22 mouse cellular contexts compared by ENCODE assay signal in the genomic region with DNA sequence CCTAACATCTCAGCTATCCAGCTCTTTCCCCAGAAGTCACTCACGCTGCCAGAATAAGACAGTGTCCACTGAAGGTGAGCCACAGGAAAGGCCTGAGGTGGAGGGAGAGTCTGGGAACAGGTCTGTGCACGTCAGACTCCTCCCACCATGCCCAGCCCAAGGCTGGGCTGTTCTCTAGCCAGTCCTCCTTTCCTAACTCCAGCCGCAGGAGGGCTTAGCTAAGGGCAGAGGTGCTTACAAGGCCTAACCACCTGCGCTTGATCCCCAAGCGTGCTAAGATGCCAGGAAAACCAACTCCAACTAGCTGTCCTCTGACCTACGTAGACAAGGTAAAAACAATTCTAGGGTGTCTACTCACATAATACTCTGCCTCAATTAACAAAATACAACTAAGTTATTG. TPM values are rescaled to one million over a fixed set of nuclear protein-coding genes. Genes with fewer than 3 reads are reported as not detected.
DNase-seq lines count a peak whose midpoint lies in the region; ATAC-seq and TF ChIP-seq lines count a peak whose summit lies in the region.
"Had no signal": no experiment of that assay in that cellular context is flagged by ENCODE, and none has a peak within 500 bp of the region (broad histone marks: within the 10 kb centered on the region; RNA-seq: fewer than 3 reads in every experiment).

No protein-coding gene starts in this region.

- no peaks in the 10 kb centered on the region for H3K4me1 ChIP-seq in forebrain, embryonic 11.5 days (replicated peaks; ENCODE audit: control insufficient read depth, insufficient read depth, low read length)
- H3K4me1 ChIP-seq in forebrain, embryonic 15.5 days, result no peaks in the 10 kb centered on the region
- no peaks in the 10 kb centered on the region for H3K4me1 ChIP-seq in stomach, embryonic 16.5 days (ENCODE audit: control insufficient read depth, insufficient read depth, low read length)
- H3K4me1 ChIP-seq in stomach, postnatal 0 days (replicated peaks; ENCODE audit: control insufficient read depth, insufficient read depth), result no peaks in the 10 kb centered on the region
- H3K4me1 ChIP-seq: embryonic facial prominence, embryonic 12.5 days; forebrain, embryonic 13.5 days; heart, embryonic 10.5 days; hindbrain, embryonic 13.5 days had no signal

- H3K27ac ChIP-seq in forebrain, embryonic 11.5 days (ENCODE audit: low read depth, low read length), result no peak overlapping the region
- H3K27ac ChIP-seq in forebrain, embryonic 15.5 days (replicated peaks), result no peak overlapping the region
- H3K27ac ChIP-seq in stomach, embryonic 16.5 days (ENCODE audit: low read length), result no peak overlapping the region
- H3K27ac ChIP-seq in stomach, postnatal 0 days (replicated peaks), result no peak overlapping the region
- H3K27ac ChIP-seq: embryonic facial prominence, embryonic 12.5 days; forebrain, embryonic 13.5 days; heart, embryonic 10.5 days; hindbrain, embryonic 13.5 days; hindbrain, postnatal 0 days had no signal

- peak; percentile 38 for DNase-seq in forebrain, embryonic 11.5 days (ENCODE audit: low spot score)
- DNase-seq in stomach, postnatal 0 days (ENCODE audit: low spot score), result no peak
- peak; percentile 61 for DNase-seq in R1 (ENCODE audit: low read depth, low spot score)
- DNase-seq in layer of hippocampus, postnatal 10 days (ENCODE audit: low spot score in 2 of 2), result no peak
- no peak for DNase-seq in left cerebral cortex, postnatal 10 days (ENCODE audit: extremely low spot score in 1 of 2, low spot score in 2 of 2)
- DNase-seq: adrenal gland, postnatal 14 days; B cell, adult 2 months; cerebellum, adult 11-12 months; cerebellum, adult 9-10 months; cerebellum, postnatal 25 days; heart, adult 18-20 months; heart, postnatal 10 days had no signal

- no peak overlapping the region for H3K9ac ChIP-seq in forebrain, embryonic 11.5 days (ENCODE audit: low read length)
- H3K9ac ChIP-seq in forebrain, embryonic 15.5 days (replicated peaks), result no peak overlapping the region
- H3K9ac ChIP-seq in stomach, embryonic 16.5 days (ENCODE audit: low read length), result no peak overlapping the region
- no peak overlapping the region for H3K9ac ChIP-seq in stomach, postnatal 0 days (ENCODE audit: low read length)
- H3K9ac ChIP-seq: embryonic facial prominence, embryonic 12.5 days; forebrain, embryonic 13.5 days; hindbrain, embryonic 13.5 days had no signal

- H3K4me3 ChIP-seq in forebrain, embryonic 11.5 days (ENCODE audit: low read depth, low read length), result no peak overlapping the region
- no peak overlapping the region for H3K4me3 ChIP-seq in forebrain, embryonic 15.5 days
- no peak overlapping the region for H3K4me3 ChIP-seq in stomach, embryonic 16.5 days (replicated peaks; ENCODE audit: low read length)
- H3K4me3 ChIP-seq in stomach, postnatal 0 days (ENCODE audit: low read depth, low read length), result no peak overlapping the region
- H3K4me3 ChIP-seq: embryonic facial prominence, embryonic 12.5 days; forebrain, embryonic 13.5 days; heart, embryonic 10.5 days; hindbrain, embryonic 13.5 days had no signal

- peaks cover 29% of the 10 kb centered on the region for H3K36me3 ChIP-seq in forebrain, embryonic 11.5 days (ENCODE audit: control insufficient read depth, insufficient read depth, low read length)
- H3K36me3 ChIP-seq in forebrain, embryonic 15.5 days, result peaks cover 88% of the 10 kb centered on the region
- H3K36me3 ChIP-seq in stomach, embryonic 16.5 days (ENCODE audit: control insufficient read depth, insufficient read depth, low read length), result peaks cover 43% of the 10 kb centered on the region
- peaks cover 34% of the 10 kb centered on the region for H3K36me3 ChIP-seq in stomach, postnatal 0 days (ENCODE audit: control insufficient read depth, insufficient read depth, low read length)

- intact Hi-C loops in left cerebral cortex, postnatal 10 days (cut with DNase I), result no loop called here

- no peaks in the 10 kb centered on the region for H3K27me3 ChIP-seq in forebrain, embryonic 11.5 days (ENCODE audit: control insufficient read depth, insufficient read depth, low read length)
- no peaks in the 10 kb centered on the region for H3K27me3 ChIP-seq in forebrain, embryonic 15.5 days
- H3K27me3 ChIP-seq in stomach, embryonic 16.5 days (ENCODE audit: control insufficient read depth, insufficient read depth, low read length), result no peaks in the 10 kb centered on the region
- H3K27me3 ChIP-seq in stomach, postnatal 0 days (ENCODE audit: control insufficient read depth, insufficient read depth, low read length), result no peaks in the 10 kb centered on the region
- H3K27me3 ChIP-seq: embryonic facial prominence, embryonic 12.5 days; forebrain, embryonic 13.5 days; hindbrain, embryonic 13.5 days had no signal

- WGBS in forebrain, embryonic 11.5 days, result 94% methylated on average over 6 of the region's 6 CpGs
- 95% methylated on average over 6 of the region's 6 CpGs for WGBS in forebrain, embryonic 15.5 days
- WGBS in stomach, embryonic 16.5 days, result 77% methylated on average over 6 of the region's 6 CpGs
- WGBS in stomach, postnatal 0 days, result 80% methylated on average over 6 of the region's 6 CpGs

- TF ChIP-seq EP300 in stomach, postnatal 0 days (optimal IDR thresholded peaks at IDR 0.05), result no peak

- no peaks in the 10 kb centered on the region for H3K9me3 ChIP-seq in forebrain, embryonic 11.5 days (ENCODE audit: control insufficient read depth, low read length)
- no peaks in the 10 kb centered on the region for H3K9me3 ChIP-seq in forebrain, embryonic 15.5 days
- no peaks in the 10 kb centered on the region for H3K9me3 ChIP-seq in stomach, embryonic 16.5 days (replicated peaks; ENCODE audit: control insufficient read depth, low read length)
- H3K9me3 ChIP-seq in stomach, postnatal 0 days (ENCODE audit: control insufficient read depth, low read length), result no peaks in the 10 kb centered on the region
- H3K9me3 ChIP-seq: embryonic facial prominence, embryonic 12.5 days; forebrain, embryonic 13.5 days; G1E; heart, embryonic 10.5 days; hindbrain, embryonic 13.5 days had no signal

- TF ChIP-seq CTCF in stomach, postnatal 0 days (IDR thresholded peaks at IDR 0.05; ENCODE audit: low read depth), result no peak

- H3K4me2 ChIP-seq in forebrain, embryonic 11.5 days (ENCODE audit: low read depth, low read length, severe bottlenecking), result no peak overlapping the region
- no peak overlapping the region for H3K4me2 ChIP-seq in forebrain, embryonic 15.5 days (replicated peaks)
- H3K4me2 ChIP-seq in stomach, embryonic 16.5 days (ENCODE audit: low read depth, low read length), result no peak overlapping the region
- no peak overlapping the region for H3K4me2 ChIP-seq in stomach, postnatal 0 days (replicated peaks; ENCODE audit: low read depth)
- H3K4me2 ChIP-seq: embryonic facial prominence, embryonic 12.5 days; forebrain, embryonic 13.5 days; hindbrain, embryonic 13.5 days had no signal

- ATAC-seq in forebrain, embryonic 11.5 days (replicated peaks; ENCODE audit: low FRiP score), result no peak
- no peak for ATAC-seq in forebrain, embryonic 15.5 days (replicated peaks)
- 0 out of 2 replicates have a peak, but pooled peaks have one; percentile 26 for ATAC-seq in stomach, embryonic 16.5 days (ENCODE audit: insufficient read depth, low FRiP score)
- ATAC-seq in stomach, postnatal 0 days (ENCODE audit: low FRiP score, low TSS enrichment), result no peak
- ATAC-seq: activated CD4-positive, CD25-positive, alpha-beta regulatory T cell, adult 4 months; CD4-positive, CD25-positive, alpha-beta regulatory T cell, adult 4 months; forebrain, embryonic 13.5 days; hindbrain, postnatal 0 days had no signal

RNA-seq across cellular contexts. Expression of a gene that starts 27.7 kb away (rescaled TPM):
- polyA plus RNA-seq in forebrain, embryonic 11.5 days (2014; fragmentation: Nextera tagmentation; extraction: Ambion mirVana), result 29.0 TPM in 2 replicates
- polyA plus RNA-seq in forebrain, embryonic 15.5 days (2015; fragmentation: Nextera tagmentation; extraction: Ambion mirVana), result 27.2 and 29.3 TPM in 2 replicates
- 18.6 and 20.3 TPM in 2 replicates for polyA plus RNA-seq in stomach, embryonic 16.5 days (2015; fragmentation: Nextera tagmentation; extraction: Ambion mirVana)
- 10.4 and 10.8 TPM in 2 replicates for polyA plus RNA-seq in stomach, postnatal 0 days (2015; fragmentation: Nextera tagmentation; extraction: Ambion mirVana)
- total RNA-seq in layer of hippocampus, postnatal 10 days (2021), result 10 to 100 TPM; 51.7 to 58.7 TPM
- total RNA-seq in left cerebral cortex, postnatal 10 days (2021), result 10 to 100 TPM; 47.7 to 48.7 TPM

RNA-seq across cellular contexts. Expression of a gene that starts 45.1 kb away (rescaled TPM):
- 43.6 and 47.2 TPM in 2 replicates for polyA plus RNA-seq in forebrain, embryonic 11.5 days (2014; fragmentation: Nextera tagmentation; extraction: Ambion mirVana)
- 22.0 and 23.0 TPM in 2 replicates for polyA plus RNA-seq in forebrain, embryonic 15.5 days (2015; fragmentation: Nextera tagmentation; extraction: Ambion mirVana)
- polyA plus RNA-seq in stomach, embryonic 16.5 days (2015; fragmentation: Nextera tagmentation; extraction: Ambion mirVana), result 14.1 and 15.3 TPM in 2 replicates
- 3.7 and 3.9 TPM in 2 replicates for polyA plus RNA-seq in stomach, postnatal 0 days (2015; fragmentation: Nextera tagmentation; extraction: Ambion mirVana)
- 10 to 100 TPM; 14.6 to 17.2 TPM for total RNA-seq in layer of hippocampus, postnatal 10 days (2021)
- 10 to 100 TPM; 14.0 to 15.6 TPM for total RNA-seq in left cerebral cortex, postnatal 10 days (2021)

Comparison
In these comparisons a context has a peak if more than half of its experiments do, and no peak if none do; other contexts are left out.
1. DNase-seq: peak in forebrain, embryonic 11.5 days (single experiment) and R1 (single experiment); none in stomach, postnatal 0 days (single experiment), layer of hippocampus, postnatal 10 days (0 of 2) and left cerebral cortex, postnatal 10 days (0 of 2).